Mouse (Mus musculus) erythroblast, embryonic 14.5 days (primary cell): ENCODE results near the gene Nradd.

Experiments used
- GATA1 ChIP-seq: IDR thresholded peaks from 2 replicates; pipeline ENCODE4 v1.6.1; 2012; ENCODE audit warnings: low read length, inconsistent platforms, mixed read lengths
- TAL1 ChIP-seq: IDR thresholded peaks from 3 replicates; pipeline ENCODE4 v1.6.1; 2012; ENCODE audit warnings: low read length, inconsistent platforms, mixed read lengths

DNA sequence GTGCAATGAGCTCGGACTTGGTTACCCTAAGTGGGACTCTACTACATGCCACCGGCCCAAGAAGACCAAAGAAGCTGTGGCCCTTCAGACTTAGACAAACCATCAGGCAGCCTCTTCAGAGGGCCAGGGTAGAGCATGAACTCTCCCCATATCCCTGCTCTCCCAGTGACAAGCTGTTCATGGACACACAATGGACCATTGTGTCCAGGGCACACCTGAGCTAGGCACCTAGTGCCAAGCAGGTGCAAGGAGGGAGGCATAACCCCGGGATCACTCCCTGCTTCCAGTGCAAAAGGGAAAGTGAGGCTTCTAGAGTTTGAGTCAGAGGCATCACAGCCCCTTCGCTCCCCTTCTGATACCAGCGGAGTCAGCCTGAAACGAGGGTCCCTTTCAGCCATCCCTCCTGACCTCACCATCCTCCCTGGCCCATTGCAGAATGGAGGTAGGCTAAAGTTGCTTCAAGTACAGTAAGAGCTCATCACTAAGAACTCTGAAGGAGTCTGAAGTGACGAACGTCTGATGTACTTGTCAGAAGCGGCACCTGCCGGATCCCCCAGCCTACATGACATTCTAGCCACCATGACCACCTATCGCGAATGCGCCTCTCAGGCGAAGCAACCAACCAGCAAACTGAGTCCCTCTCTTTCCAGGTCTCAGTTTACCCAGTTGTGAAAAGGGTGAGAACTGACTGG lies 28.9 kb upstream of the Nradd start:
- TF ChIP-seq GATA1 (no peak), TAL1 (no peak)
